Mouse (Mus musculus) testis, postnatal 14 days (tissue): ENCODE measurements around the gene Glis1.

Experiments
- DNase-seq: peaks from one replicate; pipeline ENCODE4 v3.0.0; 2021; ENCODE audit warnings: low spot score

Glis1 gene

DNA sequence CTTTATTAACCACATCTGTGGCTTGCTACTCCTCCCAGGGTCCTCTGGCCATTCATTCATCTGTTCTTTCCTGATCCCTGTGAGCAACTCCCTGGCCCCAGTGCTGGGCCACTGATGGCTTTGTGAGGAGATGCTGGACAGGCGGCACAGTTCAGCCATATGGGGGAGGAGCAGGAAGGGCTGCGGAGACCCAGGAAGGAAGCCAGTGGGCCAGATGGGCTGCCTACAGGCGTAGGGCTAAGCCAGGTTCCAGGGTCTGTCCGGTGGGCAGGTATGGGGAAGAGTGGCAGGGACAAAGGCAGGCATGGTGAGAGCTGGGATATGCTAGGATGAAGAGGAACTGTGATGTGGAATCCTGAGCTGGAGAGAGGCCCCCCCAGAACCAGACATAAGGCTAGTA, 193.8 kb downstream of the Glis1 start:
- DNase-seq: no peak

DNA sequence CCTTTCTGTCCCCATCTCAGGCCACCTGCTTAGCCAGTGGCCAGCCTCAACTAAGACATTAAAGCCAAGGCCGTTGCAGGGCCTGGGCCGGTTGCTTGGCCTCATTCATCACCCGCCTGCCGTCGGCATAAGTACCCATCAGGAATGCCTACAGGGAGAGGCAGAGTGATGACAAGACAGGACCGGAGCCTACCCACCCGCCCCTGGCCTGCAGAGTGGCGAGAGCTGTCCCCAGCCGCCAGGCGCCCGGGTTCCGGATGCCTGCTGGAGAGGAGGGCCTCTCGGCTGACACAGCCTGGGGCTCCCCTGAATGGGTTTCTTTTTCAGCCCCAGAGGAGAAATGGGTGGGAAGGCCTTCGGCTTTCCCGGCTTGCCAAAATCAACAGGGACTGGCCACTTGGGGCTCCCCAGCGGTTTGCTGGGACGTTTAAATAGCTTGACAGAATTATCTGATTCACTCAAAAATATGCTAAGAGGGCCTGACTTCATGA, 194.6 kb downstream of the Glis1 start:
- DNase-seq: no peak

DNA sequence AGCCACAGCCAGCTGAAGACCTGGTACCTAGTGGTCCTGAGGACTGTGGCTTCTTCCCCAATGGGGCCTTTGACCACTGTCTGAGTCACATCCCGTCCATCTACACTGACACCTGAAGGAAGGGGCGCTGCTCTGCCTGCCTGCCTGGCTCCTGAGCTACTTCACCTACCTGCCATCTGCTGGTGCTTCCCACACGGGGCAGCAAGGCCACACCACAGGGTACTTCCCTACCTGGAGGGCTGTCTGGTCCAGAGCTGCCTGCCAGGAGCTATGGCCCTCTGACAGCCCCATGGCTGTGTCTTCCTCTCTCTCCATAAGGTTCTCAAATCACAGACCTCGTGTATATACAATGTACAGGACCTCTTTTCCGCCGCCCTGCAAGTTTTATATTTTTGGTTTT, 200.2 kb downstream of the Glis1 start:
- no peak for DNase-seq

DNA sequence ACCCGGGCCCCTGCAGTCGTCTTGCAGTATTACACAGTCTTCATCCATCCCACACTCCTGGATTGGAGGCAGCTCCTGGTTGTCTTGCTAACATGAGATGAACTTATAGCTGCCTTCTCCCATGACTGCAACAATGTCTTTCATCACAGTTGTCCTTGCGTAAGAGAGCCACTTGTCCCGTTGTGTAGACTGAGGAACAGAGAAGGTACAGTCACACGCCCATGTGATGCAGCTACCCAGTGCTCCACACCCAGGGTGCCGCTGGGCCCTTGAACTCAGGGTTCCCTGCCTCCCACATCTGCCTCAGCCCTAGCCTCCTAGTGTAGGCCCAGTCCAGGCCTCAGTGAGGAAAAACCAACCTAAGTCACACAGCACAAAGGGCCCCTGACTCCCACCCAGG, 201.7 kb downstream of the Glis1 start:
- DNase-seq: no peak

DNA sequence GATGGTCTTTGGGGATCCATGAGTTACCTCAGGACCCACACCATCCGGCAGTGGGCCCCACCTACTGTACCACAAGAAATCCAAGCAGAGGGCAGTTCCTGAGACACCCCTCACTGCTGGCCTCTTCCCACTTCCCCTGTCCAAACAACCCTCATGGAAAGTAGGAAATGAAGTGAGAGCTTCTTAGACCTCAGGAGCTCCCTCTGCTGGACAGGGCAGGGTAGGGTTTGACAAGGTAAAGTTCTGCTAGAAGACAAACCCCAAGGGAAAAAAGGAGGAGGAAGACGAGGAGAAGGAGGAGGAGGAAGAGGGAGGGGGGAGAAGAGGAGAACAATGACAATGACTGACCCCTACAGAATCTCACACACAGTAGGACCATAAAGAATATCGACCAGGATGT, 203.3 kb downstream of the Glis1 start:
- no peak for DNase-seq

DNA sequence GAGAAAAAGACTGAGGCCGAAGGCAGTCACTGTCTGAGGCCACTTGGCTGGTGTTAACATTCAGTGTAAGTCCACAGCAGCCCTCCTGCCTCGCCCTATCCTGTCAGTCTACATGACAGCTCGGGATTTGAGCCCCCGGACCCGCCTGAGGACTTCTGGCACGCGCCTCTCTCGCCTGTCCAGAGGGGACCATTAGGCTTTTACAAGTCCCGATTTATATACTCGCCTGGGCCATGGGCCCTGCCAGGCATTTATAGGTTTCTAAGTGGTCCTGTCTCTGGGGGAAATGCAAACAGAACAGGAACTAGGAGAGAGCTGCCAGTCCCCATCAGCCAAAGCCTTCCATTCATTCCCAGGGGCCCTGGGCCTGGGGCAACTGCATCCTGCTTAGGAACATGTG, 203.9 kb downstream of the Glis1 start:
- no peak for DNase-seq

DNA sequence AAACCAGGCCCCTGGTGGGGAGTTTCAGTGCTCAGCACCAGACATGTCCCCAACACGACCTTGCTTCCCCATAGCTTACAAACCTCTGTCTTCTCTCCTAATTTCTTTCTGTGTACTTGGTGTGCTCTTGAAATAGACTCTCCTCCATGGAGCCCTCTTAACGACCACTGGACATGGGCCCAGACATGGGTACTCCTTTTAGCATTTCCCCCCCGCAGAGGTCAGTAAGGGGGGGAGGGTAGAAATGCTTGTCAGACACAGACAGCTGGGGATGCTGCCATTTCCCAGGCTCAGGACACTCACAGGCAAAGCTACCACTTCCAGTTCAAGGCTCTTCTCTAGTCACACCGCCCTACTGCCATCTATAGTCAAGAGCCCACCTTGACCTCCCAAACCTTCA, 207.2 kb downstream of the Glis1 start:
- DNase-seq: no peak

DNA sequence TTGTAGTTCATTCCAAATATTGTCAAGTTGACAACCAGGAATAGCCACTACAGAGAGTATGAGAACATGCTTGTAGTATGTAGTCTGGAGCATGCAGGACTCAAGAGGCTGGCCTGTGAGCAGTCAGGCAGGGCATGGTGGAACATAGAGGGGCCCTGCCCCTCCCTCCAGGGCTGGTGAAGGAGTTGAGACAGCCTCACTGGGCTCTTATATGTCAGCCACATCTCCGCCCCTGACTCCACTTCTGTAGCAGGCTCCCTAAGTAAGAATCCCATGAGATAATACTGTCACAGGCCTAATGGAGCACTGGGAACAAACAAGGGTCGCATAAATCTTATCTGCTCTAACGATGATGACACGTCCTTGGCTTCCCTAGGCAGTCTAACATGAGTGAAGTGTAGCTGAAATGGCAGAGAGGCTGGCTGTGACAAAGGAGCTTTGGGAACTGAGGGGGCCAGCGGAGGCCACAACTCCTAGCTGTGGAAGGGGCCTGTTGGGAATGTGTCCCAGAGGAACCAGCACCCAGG, 214.6 kb downstream of the Glis1 start:
- no peak for DNase-seq

DNA sequence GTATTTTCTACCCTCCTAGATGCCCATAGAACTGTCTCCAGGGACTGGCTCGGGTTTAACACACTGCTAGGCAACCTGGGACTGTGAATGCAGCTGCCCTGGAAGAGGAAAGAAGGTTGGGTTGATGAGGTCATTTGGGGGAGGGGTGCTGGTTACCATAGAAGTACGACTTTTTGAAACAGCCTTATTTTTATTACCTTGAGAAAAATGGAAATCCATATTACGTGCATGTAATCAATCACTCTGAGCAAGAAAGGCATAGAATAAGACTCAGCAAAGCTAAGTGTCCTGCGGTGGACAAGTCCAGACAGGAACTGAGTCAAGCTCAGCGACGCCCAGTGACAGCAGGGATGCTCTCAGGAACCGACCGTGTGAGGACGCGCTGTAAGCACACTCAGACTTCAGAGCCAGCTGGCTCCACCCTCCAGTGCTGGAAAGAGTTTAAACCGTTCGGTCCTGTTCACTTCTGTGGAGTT, 216.7 kb downstream of the Glis1 start:
- no peak for DNase-seq

DNA sequence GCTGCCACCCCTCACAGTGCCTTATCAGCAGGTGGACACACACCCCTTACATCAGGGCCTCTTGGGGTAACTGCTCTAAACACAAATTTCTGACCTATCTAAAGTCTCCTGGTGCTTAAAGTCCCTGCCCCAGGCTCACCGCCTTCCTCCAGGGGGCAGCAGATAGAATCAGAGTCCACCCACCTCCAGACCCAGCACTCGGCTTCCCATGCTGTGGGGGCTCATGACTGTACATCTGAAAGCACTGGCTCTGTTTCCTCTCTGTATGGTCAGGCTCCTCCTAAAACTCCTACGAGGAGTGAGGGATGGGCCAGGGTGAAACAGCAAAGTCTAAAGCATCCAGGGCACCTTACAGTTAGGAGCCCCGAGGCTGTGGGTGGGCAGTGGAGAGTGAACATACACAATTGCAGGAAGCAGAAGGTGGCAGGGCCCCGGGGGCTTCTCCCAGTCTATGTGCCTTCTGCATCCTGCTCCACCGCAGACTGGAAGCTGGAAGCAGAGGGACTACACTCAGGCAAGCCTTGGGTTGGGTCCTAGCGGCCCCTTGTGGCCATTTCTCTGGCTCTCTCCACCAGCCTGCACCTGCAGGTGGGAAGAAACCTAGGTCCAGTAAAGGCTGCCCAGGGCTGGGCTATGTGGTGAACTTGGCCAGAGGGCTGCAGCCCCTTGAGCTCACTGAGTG, 218.3 kb downstream of the Glis1 start:
- DNase-seq: peak; percentile 29

DNA sequence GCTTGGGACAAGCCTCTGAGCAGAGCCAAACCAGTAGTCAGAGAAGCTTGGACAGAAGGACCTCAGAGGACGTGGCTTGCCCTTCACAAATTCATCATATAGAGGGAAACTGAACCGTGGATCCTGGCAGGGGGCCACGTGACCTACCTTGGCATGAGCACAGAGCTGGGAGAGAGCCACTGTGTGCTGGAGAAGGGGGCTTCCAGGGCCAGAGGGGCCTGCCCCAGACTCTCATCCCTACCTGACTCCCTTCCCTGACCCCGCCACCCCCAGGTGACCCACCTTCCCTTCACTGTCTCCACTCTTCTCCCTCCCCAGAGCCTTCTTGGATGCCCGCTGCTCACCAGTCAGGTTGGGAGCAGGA, 218.9 kb downstream of the Glis1 start:
- no peak for DNase-seq

DNA sequence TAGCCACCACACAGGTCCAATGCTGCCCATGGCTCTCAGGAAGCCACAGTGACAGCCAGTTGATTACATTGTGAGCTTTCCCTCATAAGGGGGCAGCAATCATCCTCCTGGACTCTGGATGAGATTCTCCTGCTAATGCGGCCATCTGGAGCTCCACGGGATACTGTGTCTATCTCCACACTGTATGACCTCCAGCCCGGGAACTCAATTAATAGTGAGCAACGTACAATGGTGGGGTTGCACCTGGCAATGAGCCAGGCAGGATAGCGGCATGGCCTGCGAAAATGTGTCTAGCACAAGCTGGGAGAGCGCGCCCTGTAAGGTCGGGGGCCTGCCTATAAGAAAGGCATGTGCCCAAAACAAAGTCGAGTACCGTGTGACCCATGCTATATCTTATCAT, 226.3 kb downstream of the Glis1 start:
- no peak for DNase-seq

DNA sequence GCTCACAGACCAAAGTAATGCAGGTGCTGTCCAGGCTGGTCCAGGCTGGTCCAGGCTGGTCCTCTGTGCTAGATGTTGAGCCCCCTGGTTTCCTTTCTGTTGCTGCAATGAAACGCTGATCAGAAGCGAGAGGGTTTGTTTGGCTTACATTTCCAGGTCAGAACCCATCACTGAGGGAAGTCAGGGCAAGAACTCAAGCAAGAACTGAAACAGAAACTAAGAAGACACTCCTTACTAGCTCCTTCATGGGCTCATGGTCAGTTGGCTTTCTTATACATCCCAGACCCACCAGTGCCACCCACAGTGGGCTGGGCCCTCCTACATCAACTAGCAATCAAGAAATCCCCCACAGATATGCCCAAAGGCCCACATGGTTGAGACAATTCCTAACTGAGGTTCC, 234.1 kb downstream of the Glis1 start:
- DNase-seq: no peak

DNA sequence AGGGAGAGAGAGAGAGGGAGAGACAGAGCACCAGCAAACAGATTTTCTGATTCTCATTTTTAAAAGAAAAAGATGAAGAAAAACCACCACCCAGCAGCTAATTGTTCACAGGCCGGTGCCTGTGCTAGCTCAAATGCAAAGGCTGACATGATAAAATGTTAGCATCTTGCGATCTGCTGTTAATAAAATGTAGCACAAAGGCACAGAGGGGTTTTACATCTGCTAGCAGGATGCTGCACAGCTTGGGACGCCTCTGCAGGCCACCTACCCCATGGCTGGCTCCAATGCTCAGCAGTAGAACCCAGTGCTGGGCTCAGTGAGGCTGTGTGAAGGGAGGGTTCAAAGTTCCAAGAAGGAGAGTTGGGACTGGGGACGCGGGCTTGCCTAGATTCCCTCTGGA, 236.3 kb downstream of the Glis1 start:
- no peak for DNase-seq

DNA sequence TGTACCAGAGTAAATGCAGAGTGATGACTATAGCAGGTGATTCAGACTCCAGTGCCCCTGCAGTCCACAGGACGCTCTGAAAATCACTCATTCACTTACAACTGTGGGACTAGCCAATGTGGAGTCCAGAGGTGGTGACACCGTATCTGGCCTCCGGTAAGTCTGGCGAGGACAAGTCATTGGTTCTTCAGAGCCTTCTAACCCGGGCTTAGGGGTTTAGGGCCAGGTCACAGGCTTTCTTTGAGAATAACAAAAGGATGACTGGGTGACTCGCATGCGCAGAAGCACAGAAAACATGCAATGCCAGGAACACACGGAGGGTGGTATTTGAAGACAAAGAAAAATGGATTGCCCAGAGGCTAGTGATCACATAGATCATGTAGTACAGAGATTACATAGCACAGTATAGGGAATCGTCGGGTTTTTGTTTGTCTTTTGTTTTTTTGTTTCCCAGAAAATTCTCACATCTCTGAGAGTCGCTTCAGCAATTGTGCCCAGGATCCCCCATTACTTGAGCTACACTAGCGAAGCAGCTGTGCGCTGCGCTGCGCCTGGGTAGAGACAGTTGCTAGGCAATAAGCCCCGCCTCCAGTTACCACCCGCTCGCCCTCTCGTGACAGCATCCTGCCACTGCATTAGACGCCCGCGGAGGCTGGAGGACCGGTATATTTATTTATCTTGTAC, 239.4 kb downstream of the Glis1 start:
- DNase-seq: peak; percentile 77

DNA sequence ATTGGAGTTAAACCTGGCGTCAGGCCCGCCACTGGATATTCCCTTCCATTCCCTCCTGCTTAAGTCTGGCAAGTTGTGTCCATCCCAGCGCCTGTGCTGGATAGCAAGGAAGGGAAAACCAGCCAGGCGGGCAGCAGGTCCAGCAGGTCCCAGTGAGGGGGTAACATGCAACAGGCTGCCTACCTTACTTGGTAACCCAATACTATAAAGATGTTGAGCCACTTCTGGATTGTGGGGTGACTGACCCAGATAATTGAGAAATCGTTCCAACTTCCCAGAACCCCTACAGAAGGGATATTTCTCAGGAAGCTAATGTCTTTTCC, 239.9 kb downstream of the Glis1 start:
- DNase-seq: no peak

DNA sequence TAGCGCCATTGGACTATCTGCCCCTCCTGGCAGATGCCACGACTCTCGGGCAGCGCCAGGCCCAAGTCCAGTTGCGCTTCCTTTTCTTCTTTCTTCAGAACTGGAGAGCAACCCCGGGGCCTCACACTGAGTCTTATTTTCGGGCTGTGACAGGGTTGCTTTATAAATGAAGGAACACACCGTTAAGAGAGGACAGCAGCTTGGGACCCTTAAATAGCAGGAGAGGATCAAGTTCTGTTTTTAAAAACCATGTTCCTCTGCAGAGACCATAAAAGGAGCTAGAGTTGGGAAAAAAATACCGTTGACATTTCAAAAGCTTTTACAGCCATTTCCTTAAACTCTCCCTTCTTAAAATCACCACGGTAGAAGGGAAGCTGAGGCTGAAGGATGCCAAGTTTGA, 241.3 kb downstream of the Glis1 start:
- no peak for DNase-seq

DNA sequence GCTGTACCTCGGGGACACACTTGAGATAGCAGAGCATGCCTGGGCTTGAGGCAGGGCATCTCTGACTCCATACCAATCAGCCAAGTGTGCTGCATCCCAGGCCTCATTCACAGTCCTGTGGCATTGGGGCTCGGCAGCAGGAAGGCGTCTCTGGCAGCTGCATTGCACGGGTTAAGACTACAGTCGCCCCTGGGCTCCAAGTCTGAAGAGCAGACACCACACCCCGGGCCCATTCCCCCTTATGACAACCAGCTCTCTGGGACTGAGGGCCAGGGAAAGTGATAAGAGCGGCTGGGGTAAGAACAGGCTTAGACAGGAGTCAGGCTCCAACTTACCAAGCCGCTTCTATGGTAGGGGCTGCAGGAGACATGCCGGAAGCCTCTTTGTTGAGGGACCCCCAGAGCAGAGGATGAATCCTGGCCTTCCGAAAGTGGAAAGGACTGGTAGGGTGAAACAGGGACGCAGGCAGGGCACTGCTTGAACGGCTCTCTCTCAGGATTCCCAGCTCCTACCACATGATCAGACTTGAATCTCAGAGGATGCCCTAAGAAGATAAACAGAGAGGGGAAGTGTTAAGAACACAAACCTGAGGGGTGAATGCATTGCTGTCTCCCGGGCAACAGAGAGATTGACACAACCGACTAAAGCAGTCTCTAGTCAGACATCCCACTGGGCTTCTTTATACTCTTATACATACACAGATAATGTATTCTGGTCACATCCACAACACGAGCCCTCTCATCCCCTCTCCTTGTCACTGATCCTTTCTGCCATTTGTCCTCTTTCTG, 246.1 kb downstream of the Glis1 start:
- no peak for DNase-seq

DNA sequence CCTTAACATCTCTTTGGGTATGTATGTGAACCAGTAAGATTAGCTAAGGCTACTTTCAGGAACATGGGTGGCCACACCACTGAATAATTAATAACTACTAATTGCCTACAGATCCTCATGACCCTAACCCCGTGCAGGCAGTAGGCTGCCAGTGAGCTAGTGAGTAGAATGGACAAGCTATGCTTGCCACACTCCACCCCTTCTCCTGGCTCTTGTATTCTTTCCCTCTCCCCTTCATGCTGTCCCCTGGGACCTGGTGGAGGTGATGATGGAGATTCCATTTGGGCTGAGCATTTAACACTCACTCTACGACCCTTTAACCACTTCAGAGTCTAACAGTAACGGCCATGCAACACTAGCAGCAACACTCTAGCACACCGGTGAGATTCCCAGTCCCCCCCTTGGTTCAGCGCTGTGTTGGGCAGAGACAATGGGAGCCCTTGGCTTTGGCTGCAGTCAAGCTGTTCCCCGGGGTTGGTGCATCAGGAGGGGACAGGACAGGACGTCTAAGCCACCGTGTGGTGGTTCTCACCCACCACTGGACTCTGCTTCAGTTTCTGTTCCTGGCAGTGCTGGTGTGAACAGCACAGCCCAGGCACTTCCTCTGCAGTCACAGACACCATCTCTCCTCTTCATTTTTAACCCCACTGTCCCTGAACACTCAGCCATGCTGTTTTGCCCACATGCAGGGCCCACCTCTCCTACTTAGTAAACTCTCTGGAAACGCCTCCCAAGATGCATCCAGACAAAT, 246.9 kb downstream of the Glis1 start:
- DNase-seq: no peak

DNA sequence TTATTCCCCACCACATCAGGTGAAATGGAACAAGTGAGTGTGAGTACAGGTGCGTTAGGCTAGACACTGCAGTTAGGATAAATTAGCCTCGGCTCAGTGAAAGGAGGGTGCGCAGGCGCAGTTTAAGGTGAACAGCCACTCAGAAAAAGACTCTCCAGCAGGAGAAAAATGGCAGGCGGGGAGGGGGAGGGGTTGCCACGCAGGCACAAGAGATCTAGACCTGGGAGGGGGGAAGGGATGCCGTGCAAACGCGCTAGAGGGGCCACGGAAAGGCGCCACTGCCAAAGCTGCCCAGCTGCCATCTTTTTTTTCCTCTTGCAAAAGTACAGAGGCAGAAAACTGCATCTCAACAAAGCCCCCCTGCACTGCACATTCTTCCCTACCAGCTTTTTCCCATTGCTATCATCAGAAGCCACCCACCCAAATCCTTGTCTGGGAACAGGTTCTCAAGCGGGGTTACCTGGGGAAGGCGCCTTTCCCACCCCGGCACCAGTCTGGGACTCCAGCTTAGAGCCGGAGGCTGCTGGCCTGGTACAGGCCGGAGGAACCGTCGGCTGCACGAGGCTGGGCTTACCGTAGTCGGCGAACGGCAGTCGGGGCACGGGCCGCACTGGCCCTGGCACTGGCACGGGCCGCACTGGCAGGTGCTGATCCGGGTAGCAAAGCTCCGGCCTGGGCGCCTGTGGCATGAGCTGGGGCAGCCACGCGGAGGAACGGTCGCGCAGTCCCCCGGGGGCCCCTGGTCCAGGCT, 248.8 kb downstream of the Glis1 start:
- peak; percentile 83 for DNase-seq

DNA sequence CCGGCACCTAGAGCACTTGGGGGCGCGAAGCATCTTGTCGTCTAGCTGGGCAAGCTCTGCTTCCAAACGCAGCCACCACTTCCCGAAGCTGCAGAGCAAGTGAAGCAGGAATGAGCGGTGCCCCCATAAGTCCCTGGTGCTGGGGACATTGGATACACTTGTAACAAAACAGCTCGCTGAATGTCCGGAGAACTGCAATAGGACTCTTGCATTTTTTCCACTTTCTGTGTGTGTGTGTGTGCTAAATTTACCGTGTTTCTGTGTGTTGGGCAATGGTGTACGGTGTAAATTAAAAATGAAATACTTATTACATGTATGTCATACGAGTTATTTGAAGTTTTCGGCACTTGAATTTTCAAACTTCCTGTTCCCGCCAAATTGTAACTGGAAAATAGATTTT, 249.7 kb downstream of the Glis1 start, which contains the start of gene Dmrtb1:
Gene Dmrtb1, minus strand, starts transcription at position 101 of the 400 bp plus-strand sequence.
- DNase-seq: peak; percentile 77
